Mouse (Mus musculus) T-helper 2 cell (primary cell): Measurements from ENCODE around the gene Krt35.

Experiments used
- in situ Hi-C: fragments of 300-600 bp; cut with MboI, MseI; formaldehyde crosslinking; loops from one replicate; pipeline ENCODE4 v1.15.1; 2025; ENCODE audit warnings: high pct_unique_total_duplicates

Gene Krt35

GRCm38 (mm10) chr11:100096141-100096540, at the start of gene Krt35:
Krt35 (minus strand) TSS chr11:100096241.
- in situ Hi-C loops: no loop called here

- in situ Hi-C loops: no loop called here
Observed at GRCm38 (mm10) chr11:100145104-100145503, 49.1 kb upstream of the Krt35 start.

GRCm38 (mm10) chr11:100140966-100141365, 44.9 kb upstream of the Krt35 start:
- in situ Hi-C loops: no loop called here

- in situ Hi-C loops: no loop called here
Observed at GRCm38 (mm10) chr11:100139391-100139790, 43.4 kb upstream of the Krt35 start.

- in situ Hi-C loops: no loop called here
Observed at GRCm38 (mm10) chr11:100138809-100139208, 42.8 kb upstream of the Krt35 start.

GRCm38 (mm10) chr11:100137693-100138092, 41.7 kb upstream of the Krt35 start:
- in situ Hi-C loops: no loop called here

GRCm38 (mm10) chr11:100136559-100136958, 40.5 kb upstream of the Krt35 start:
- in situ Hi-C loops: no loop called here

- in situ Hi-C loops: no loop called here
Observed at GRCm38 (mm10) chr11:100135731-100136130, 39.7 kb upstream of the Krt35 start, which contains the start of gene Krt15. Krt15 (minus strand) TSS chr11:100135928.

- in situ Hi-C loops: no loop called here
Observed at GRCm38 (mm10) chr11:100124901-100125300, 28.9 kb upstream of the Krt35 start.

GRCm38 (mm10) chr11:100121466-100121865, 25.4 kb upstream of the Krt35 start, which contains the start of gene Krt13:
Krt13 (minus strand) TSS chr11:100121566.
- in situ Hi-C loops: no loop called here

GRCm38 (mm10) chr11:100120331-100120730, 24.3 kb upstream of the Krt35 start:
- in situ Hi-C loops: no loop called here

GRCm38 (mm10) chr11:100113742-100114029, 17.6 kb upstream of the Krt35 start:
- in situ Hi-C loops: no loop called here

GRCm38 (mm10) chr11:100112935-100113741, 17.1 kb upstream of the Krt35 start:
- in situ Hi-C loops: no loop called here

GRCm38 (mm10) chr11:100105576-100106122, 9.6 kb upstream of the Krt35 start, which contains the start of gene Krt36:
Krt36 (minus strand) TSS chr11:100105626.
- in situ Hi-C loops: no loop called here

- in situ Hi-C loops: no loop called here
Observed at GRCm38 (mm10) chr11:100102693-100103429, 6.8 kb upstream of the Krt35 start.

- in situ Hi-C loops: no loop called here
Observed at GRCm38 (mm10) chr11:100100391-100100790, 4.3 kb upstream of the Krt35 start.

GRCm38 (mm10) chr11:100097819-100098218, 1.8 kb upstream of the Krt35 start:
- in situ Hi-C loops: no loop called here

GRCm38 (mm10) chr11:100088378-100089025, 7.5 kb downstream of the Krt35 start:
- in situ Hi-C loops: no loop called here

- in situ Hi-C loops: no loop called here
Observed at GRCm38 (mm10) chr11:100087861-100088260, 8.2 kb downstream of the Krt35 start, which contains the start of gene Krt32. Krt32 (minus strand) TSS chr11:100088226.

GRCm38 (mm10) chr11:100073873-100074272, 22.2 kb downstream of the Krt35 start:
- in situ Hi-C loops: no loop called here

GRCm38 (mm10) chr11:100067293-100068036, 28.6 kb downstream of the Krt35 start:
- in situ Hi-C loops: no loop called here
